Mouse (Mus musculus): ENCODE data around the gene Lcorl. TPM values are rescaled to one million over a fixed set of nuclear protein-coding genes. Genes with fewer than 3 reads are reported as not detected.

Lcorl gene
- polyA plus RNA-seq, 1 experiment from 2014 or later = 26.6 TPM

GRCm38 (mm10) chr5:45706811-45707210 lies 150.6 kb downstream of the Lcorl start:
- H3K36me3 ChIP-seq (ENCODE audit: control insufficient read depth, insufficient read depth, low read length) = peaks cover 27% of the 10 kb centered on the region
- no peaks in the 10 kb centered on the region for H3K9me3 ChIP-seq (ENCODE audit: control insufficient read depth, low read length)
- no peaks in the 10 kb centered on the region; a peak in 1 of 4 replicates for H3K4me1 ChIP-seq (ENCODE audit: control insufficient read depth in 2 of 2, insufficient read depth in 2 of 2, low read length in 2 of 2)
- H3K4me2 ChIP-seq (ENCODE audit: low read length) = no peak overlapping the region
- WGBS = 86% methylated on average over 2 of the region's 2 CpGs
- no peaks in the 10 kb centered on the region for H3K27me3 ChIP-seq (ENCODE audit: control insufficient read depth, insufficient read depth, low read length)
- no peak overlapping the region for H3K4me3 ChIP-seq (ENCODE audit: control insufficient read depth in 1 of 2, insufficient read depth in 1 of 2, low read depth in 1 of 2, low read length in 2 of 2)
- no peak overlapping the region for H3K27ac ChIP-seq (replicated peaks in 1 of 2; ENCODE audit: control insufficient read depth in 1 of 2, insufficient read depth in 1 of 2, low read depth in 2 of 2, low read length in 2 of 2)
- no peak for ATAC-seq (ENCODE audit: insufficient number of reproducible peaks, insufficient read depth, low FRiP score, low read depth)
- no peak overlapping the region for H3K9ac ChIP-seq (ENCODE audit: low read length)

- no peak overlapping the region for H3K27ac ChIP-seq (replicated peaks in 1 of 2; ENCODE audit: control insufficient read depth in 1 of 2, insufficient read depth in 1 of 2, low read depth in 2 of 2, low read length in 2 of 2)
- peaks cover 39% of the 10 kb centered on the region for H3K36me3 ChIP-seq (ENCODE audit: control insufficient read depth, insufficient read depth, low read length)
- H3K4me2 ChIP-seq (ENCODE audit: low read length) = no peak overlapping the region
- no peaks in the 10 kb centered on the region for H3K9me3 ChIP-seq (ENCODE audit: control insufficient read depth, low read length)
- no peak overlapping the region for H3K9ac ChIP-seq (ENCODE audit: low read length)
- H3K4me3 ChIP-seq (ENCODE audit: control insufficient read depth in 1 of 2, insufficient read depth in 1 of 2, low read depth in 1 of 2, low read length in 2 of 2) = no peak overlapping the region
- no peaks in the 10 kb centered on the region for H3K4me1 ChIP-seq (ENCODE audit: control insufficient read depth in 2 of 2, insufficient read depth in 2 of 2, low read length in 2 of 2)
- ATAC-seq (ENCODE audit: insufficient number of reproducible peaks, insufficient read depth, low FRiP score, low read depth) = no peak
- WGBS = 82% methylated on average over 6 of the region's 6 CpGs
- H3K27me3 ChIP-seq (ENCODE audit: control insufficient read depth, insufficient read depth, low read length) = no peaks in the 10 kb centered on the region
Observed at GRCm38 (mm10) chr5:45691678-45692077, 165.7 kb downstream of the Lcorl start.

GRCm38 (mm10) chr5:45690802-45691201 lies 166.6 kb downstream of the Lcorl start:
- Histone ChIP-seq H3K27me3 (ENCODE audit: control insufficient read depth, insufficient read depth, low read length) (no peaks in the 10 kb centered on the region), H3K4me1 (ENCODE audit: control insufficient read depth in 2 of 2, insufficient read depth in 2 of 2, low read length in 2 of 2) (no peaks in the 10 kb centered on the region), H3K9ac (ENCODE audit: low read length) (no peak overlapping the region), H3K4me2 (ENCODE audit: low read length) (no peak overlapping the region), H3K27ac (replicated peaks in 1 of 2; ENCODE audit: control insufficient read depth in 1 of 2, insufficient read depth in 1 of 2, low read depth in 2 of 2, low read length in 2 of 2) (no peak overlapping the region), H3K36me3 (ENCODE audit: control insufficient read depth, insufficient read depth, low read length) (peaks cover 36% of the 10 kb centered on the region), H3K4me3 (ENCODE audit: control insufficient read depth in 1 of 2, insufficient read depth in 1 of 2, low read depth in 1 of 2, low read length in 2 of 2) (no peak overlapping the region), H3K9me3 (ENCODE audit: control insufficient read depth, low read length) (no peaks in the 10 kb centered on the region)
- 80% methylated on average over 2 of the region's 2 CpGs for WGBS
- ATAC-seq (ENCODE audit: insufficient number of reproducible peaks, insufficient read depth, low FRiP score, low read depth) = no peak

GRCm38 (mm10) chr5:45689152-45689551 lies 168.3 kb downstream of the Lcorl start:
- Histone ChIP-seq H3K4me2 (ENCODE audit: low read length) (no peak overlapping the region), H3K4me3 (ENCODE audit: control insufficient read depth in 1 of 2, insufficient read depth in 1 of 2, low read depth in 1 of 2, low read length in 2 of 2) (no peak overlapping the region), H3K27me3 (ENCODE audit: control insufficient read depth, insufficient read depth, low read length) (no peaks in the 10 kb centered on the region), H3K4me1 (ENCODE audit: control insufficient read depth in 2 of 2, insufficient read depth in 2 of 2, low read length in 2 of 2) (no peaks in the 10 kb centered on the region), H3K36me3 (ENCODE audit: control insufficient read depth, insufficient read depth, low read length) (peaks cover 32% of the 10 kb centered on the region), H3K9ac (ENCODE audit: low read length) (no peak overlapping the region), H3K27ac (replicated peaks in 1 of 2; ENCODE audit: control insufficient read depth in 1 of 2, insufficient read depth in 1 of 2, low read depth in 2 of 2, low read length in 2 of 2) (no peak overlapping the region), H3K9me3 (ENCODE audit: control insufficient read depth, low read length) (no peaks in the 10 kb centered on the region)
- no peak for ATAC-seq (ENCODE audit: insufficient number of reproducible peaks, insufficient read depth, low FRiP score, low read depth)
- 87% methylated on average over 4 of the region's 4 CpGs for WGBS

GRCm38 (mm10) chr5:45686223-45686622 lies 171.2 kb downstream of the Lcorl start:
- 95% methylated on average over 3 of the region's 3 CpGs for WGBS

GRCm38 (mm10) chr5:45685243-45685642 lies 172.2 kb downstream of the Lcorl start:
- Histone ChIP-seq H3K9me3 (ENCODE audit: control insufficient read depth, low read length) (no peaks in the 10 kb centered on the region), H3K36me3 (ENCODE audit: control insufficient read depth, insufficient read depth, low read length) (peaks cover 38% of the 10 kb centered on the region), H3K4me3 (ENCODE audit: control insufficient read depth in 1 of 2, insufficient read depth in 1 of 2, low read depth in 1 of 2, low read length in 2 of 2) (no peak overlapping the region), H3K27ac (replicated peaks in 1 of 2; ENCODE audit: control insufficient read depth in 1 of 2, insufficient read depth in 1 of 2, low read depth in 2 of 2, low read length in 2 of 2) (no peak overlapping the region), H3K4me1 (ENCODE audit: control insufficient read depth in 2 of 2, insufficient read depth in 2 of 2, low read length in 2 of 2) (no peaks in the 10 kb centered on the region), H3K9ac (ENCODE audit: low read length) (no peak overlapping the region), H3K4me2 (ENCODE audit: low read length) (no peak overlapping the region), H3K27me3 (ENCODE audit: control insufficient read depth, insufficient read depth, low read length) (no peaks in the 10 kb centered on the region)
- WGBS = 96% methylated on average over 2 of the region's 2 CpGs
- ATAC-seq (ENCODE audit: insufficient number of reproducible peaks, insufficient read depth, low FRiP score, low read depth) = no peak

More at GRCm38 (mm10) chr5:45686223-45686622, 171.2 kb downstream of the Lcorl start:
- peaks cover 34% of the 10 kb centered on the region for H3K36me3 ChIP-seq (ENCODE audit: control insufficient read depth, insufficient read depth, low read length)
- ATAC-seq (ENCODE audit: insufficient number of reproducible peaks, insufficient read depth, low FRiP score, low read depth) = no peak
- H3K4me3 ChIP-seq (ENCODE audit: control insufficient read depth in 1 of 2, insufficient read depth in 1 of 2, low read depth in 1 of 2, low read length in 2 of 2) = no peak overlapping the region
- no peak overlapping the region for H3K27ac ChIP-seq (replicated peaks in 1 of 2; ENCODE audit: control insufficient read depth in 1 of 2, insufficient read depth in 1 of 2, low read depth in 2 of 2, low read length in 2 of 2)
- H3K27me3 ChIP-seq (ENCODE audit: control insufficient read depth, insufficient read depth, low read length) = no peaks in the 10 kb centered on the region
- no peaks in the 10 kb centered on the region for H3K4me1 ChIP-seq (ENCODE audit: control insufficient read depth in 2 of 2, insufficient read depth in 2 of 2, low read length in 2 of 2)
- no peak overlapping the region for H3K4me2 ChIP-seq (ENCODE audit: low read length)
- H3K9ac ChIP-seq (ENCODE audit: low read length) = no peak overlapping the region
- no peaks in the 10 kb centered on the region for H3K9me3 ChIP-seq (ENCODE audit: control insufficient read depth, low read length)

GRCm38 (mm10) chr5:45683388-45683787 lies 174.0 kb downstream of the Lcorl start:
- no peak overlapping the region for H3K27ac ChIP-seq (replicated peaks in 1 of 2; ENCODE audit: control insufficient read depth in 1 of 2, insufficient read depth in 1 of 2, low read depth in 2 of 2, low read length in 2 of 2)
- no peaks in the 10 kb centered on the region for H3K4me1 ChIP-seq (ENCODE audit: control insufficient read depth in 2 of 2, insufficient read depth in 2 of 2, low read length in 2 of 2)
- H3K4me3 ChIP-seq (ENCODE audit: control insufficient read depth in 1 of 2, insufficient read depth in 1 of 2, low read depth in 1 of 2, low read length in 2 of 2) = no peak overlapping the region
- no peaks in the 10 kb centered on the region for H3K9me3 ChIP-seq (ENCODE audit: control insufficient read depth, low read length)
- no peak overlapping the region for H3K9ac ChIP-seq (ENCODE audit: low read length)
- 100% methylated on average over 1 of the region's 1 CpGs for WGBS
- H3K36me3 ChIP-seq (ENCODE audit: control insufficient read depth, insufficient read depth, low read length) = peaks cover 39% of the 10 kb centered on the region
- H3K4me2 ChIP-seq (ENCODE audit: low read length) = no peak overlapping the region
- no peaks in the 10 kb centered on the region for H3K27me3 ChIP-seq (ENCODE audit: control insufficient read depth, insufficient read depth, low read length)
- ATAC-seq (ENCODE audit: insufficient number of reproducible peaks, insufficient read depth, low FRiP score, low read depth) = no peak

- H3K27me3 ChIP-seq (ENCODE audit: control insufficient read depth, insufficient read depth, low read length) = no peaks in the 10 kb centered on the region
- H3K9me3 ChIP-seq (ENCODE audit: control insufficient read depth, low read length) = no peaks in the 10 kb centered on the region
- H3K4me1 ChIP-seq (ENCODE audit: control insufficient read depth in 2 of 2, insufficient read depth in 2 of 2, low read length in 2 of 2) = no peaks in the 10 kb centered on the region
- H3K4me2 ChIP-seq (ENCODE audit: low read length) = no peak overlapping the region
- no peak overlapping the region for H3K4me3 ChIP-seq (ENCODE audit: control insufficient read depth in 1 of 2, insufficient read depth in 1 of 2, low read depth in 1 of 2, low read length in 2 of 2)
- no peak overlapping the region for H3K27ac ChIP-seq (replicated peaks in 1 of 2; ENCODE audit: control insufficient read depth in 1 of 2, insufficient read depth in 1 of 2, low read depth in 2 of 2, low read length in 2 of 2)
- no peak for ATAC-seq (ENCODE audit: insufficient number of reproducible peaks, insufficient read depth, low FRiP score, low read depth)
- H3K36me3 ChIP-seq (ENCODE audit: control insufficient read depth, insufficient read depth, low read length) = peaks cover 64% of the 10 kb centered on the region
- no peak overlapping the region for H3K9ac ChIP-seq (ENCODE audit: low read length)
Observed at GRCm38 (mm10) chr5:45679955-45680354, 177.5 kb downstream of the Lcorl start.

Measured in heart, embryonic 14.5 days (tissue).